Comparison of ENCODE assay signal across 8 mouse cellular contexts in the genomic region with DNA sequence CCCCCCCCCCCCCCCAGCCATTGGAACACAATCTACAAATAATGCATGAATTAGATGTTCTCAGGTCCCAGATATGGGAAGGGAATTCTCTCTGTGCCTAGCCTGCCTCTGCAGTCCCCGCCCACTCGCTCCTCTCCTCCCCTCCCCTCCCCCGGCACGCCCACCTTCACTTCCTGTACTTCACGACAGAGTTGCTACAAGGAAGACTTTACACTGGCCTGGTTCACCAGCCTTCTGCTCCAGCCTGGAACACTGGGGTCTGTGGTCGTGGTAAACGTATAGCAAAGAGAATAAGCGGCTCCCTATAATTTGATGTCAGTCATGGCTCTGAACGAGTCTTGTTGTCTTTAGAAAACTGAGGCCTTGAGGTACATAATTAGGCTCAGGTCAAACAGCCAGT. TPM values are rescaled to one million over a fixed set of nuclear protein-coding genes. Genes with fewer than 3 reads are reported as not detected.
DNase-seq lines count a peak whose midpoint lies in the region; ATAC-seq and TF ChIP-seq lines count a peak whose summit lies in the region.
"Had no signal": no experiment of that assay in that cellular context is flagged by ENCODE, and none has a peak within 500 bp of the region (broad histone marks: within the 10 kb centered on the region; RNA-seq: fewer than 3 reads in every experiment).

No protein-coding gene starts in this region.

- WGBS in heart, embryonic 13.5 days = 42% methylated on average over 9 of the region's 9 CpGs
- 33% methylated on average over 9 of the region's 9 CpGs for WGBS in lung, embryonic 14.5 days
- WGBS in stomach, postnatal 0 days = 36% methylated on average over 9 of the region's 9 CpGs

- TF ChIP-seq EP300 in stomach, postnatal 0 days (optimal IDR thresholded peaks at IDR 0.05) = no peak

- H3K9me3 ChIP-seq in heart, embryonic 13.5 days = no peaks in the 10 kb centered on the region
- H3K9me3 ChIP-seq in lung, embryonic 14.5 days (ENCODE audit: low read depth, low read length) = no peaks in the 10 kb centered on the region
- no peaks in the 10 kb centered on the region for H3K9me3 ChIP-seq in stomach, postnatal 0 days (ENCODE audit: control insufficient read depth, low read length)
- H3K9me3 ChIP-seq: neural tube, embryonic 13.5 days had no signal

- ATAC-seq in heart, embryonic 13.5 days (ENCODE audit: extremely low read depth, insufficient number of reproducible peaks, low FRiP score, low TSS enrichment) = no peak
- ATAC-seq in lung, embryonic 14.5 days (ENCODE audit: insufficient read depth) = peak; percentile 25; the same call in 1 of the 2 replicates
- ATAC-seq in stomach, postnatal 0 days (ENCODE audit: low FRiP score, low TSS enrichment) = peak; percentile 69

- H3K4me2 ChIP-seq in heart, embryonic 13.5 days = peak overlapping the region; percentile 38
- no peak overlapping the region for H3K4me2 ChIP-seq in lung, embryonic 14.5 days
- no peak overlapping the region for H3K4me2 ChIP-seq in stomach, postnatal 0 days (replicated peaks; ENCODE audit: low read depth)
- H3K4me2 ChIP-seq: neural tube, embryonic 13.5 days had no signal

- H3K9ac ChIP-seq in heart, embryonic 13.5 days = no peak overlapping the region
- H3K9ac ChIP-seq in lung, embryonic 14.5 days = no peak overlapping the region
- H3K9ac ChIP-seq in stomach, postnatal 0 days (ENCODE audit: low read length) = no peak overlapping the region
- H3K9ac ChIP-seq: neural tube, embryonic 13.5 days had no signal

- no peak overlapping the region for H3K27ac ChIP-seq in heart, embryonic 13.5 days (replicated peaks)
- no peak overlapping the region for H3K27ac ChIP-seq in lung, embryonic 14.5 days (ENCODE audit: low read depth)
- no peak overlapping the region for H3K27ac ChIP-seq in stomach, postnatal 0 days (replicated peaks)
- H3K27ac ChIP-seq: neural tube, embryonic 13.5 days had no signal

- no peaks in the 10 kb centered on the region for H3K36me3 ChIP-seq in heart, embryonic 13.5 days
- no peaks in the 10 kb centered on the region for H3K36me3 ChIP-seq in lung, embryonic 14.5 days (ENCODE audit: insufficient read depth)
- H3K36me3 ChIP-seq in stomach, postnatal 0 days (ENCODE audit: control insufficient read depth, insufficient read depth, low read length) = no peaks in the 10 kb centered on the region
- H3K36me3 ChIP-seq: neural tube, embryonic 13.5 days had no signal

- peaks cover 3% of the 10 kb centered on the region; the same call in 1 of the 2 replicates for H3K27me3 ChIP-seq in heart, embryonic 13.5 days (replicated peaks)
- H3K27me3 ChIP-seq in lung, embryonic 14.5 days (ENCODE audit: insufficient read depth, low read length) = no peaks in the 10 kb centered on the region
- no peaks in the 10 kb centered on the region for H3K27me3 ChIP-seq in stomach, postnatal 0 days (ENCODE audit: control insufficient read depth, insufficient read depth, low read length)

- DNase-seq in A20 (ENCODE audit: low read depth, low spot score) (peak; percentile 83), ES-CJ7 (ENCODE audit: low read depth, low spot score) (peak; percentile 59)
- DNase-seq in lung, embryonic 14.5 days = peak; percentile 47
- peak; percentile 83 for DNase-seq in stomach, postnatal 0 days (ENCODE audit: low spot score)
- DNase-seq in cerebellum, adult 11 months = no peak
- no peak for DNase-seq in layer of hippocampus, adult 18-20 months (ENCODE audit: low spot score in 2 of 2)

- no peak overlapping the region for H3K4me3 ChIP-seq in heart, embryonic 13.5 days
- H3K4me3 ChIP-seq in lung, embryonic 14.5 days (ENCODE audit: low read depth, low read length) = no peak overlapping the region
- H3K4me3 ChIP-seq in stomach, postnatal 0 days (ENCODE audit: low read depth, low read length) = no peak overlapping the region
- H3K4me3 ChIP-seq: neural tube, embryonic 13.5 days had no signal

- no peak for TF ChIP-seq CTCF in lung, embryonic 14.5 days (IDR thresholded peaks at IDR 0.05; ENCODE audit: low read depth)
- no peak for TF ChIP-seq CTCF in stomach, postnatal 0 days (IDR thresholded peaks at IDR 0.05; ENCODE audit: low read depth)

- H3K4me1 ChIP-seq in heart, embryonic 13.5 days = peaks cover 26% of the 10 kb centered on the region
- peaks cover 3% of the 10 kb centered on the region; the same call in 1 of the 2 replicates for H3K4me1 ChIP-seq in lung, embryonic 14.5 days (ENCODE audit: insufficient read depth)
- H3K4me1 ChIP-seq in stomach, postnatal 0 days (replicated peaks; ENCODE audit: control insufficient read depth, insufficient read depth) = 0 out of 2 replicates have a peak, but pooled peaks cover 6% of the 10 kb centered on the region

RNA-seq across cellular contexts. Expression of a gene that starts 3.7 kb away (rescaled TPM):
- 1.7 and 1.9 TPM in 2 replicates for polyA plus RNA-seq in heart, embryonic 13.5 days (2015; fragmentation: Nextera tagmentation; extraction: Ambion mirVana)
- polyA plus RNA-seq in lung, embryonic 14.5 days (2014; fragmentation: Nextera tagmentation; extraction: Ambion mirVana) = 0.79 and 1.4 TPM in 2 replicates
- polyA plus RNA-seq in stomach, postnatal 0 days (2015; fragmentation: Nextera tagmentation; extraction: Ambion mirVana) = 1.7 and 2.2 TPM in 2 replicates
- total RNA-seq in layer of hippocampus, adult 18-20 months (2021) = 1 to 10 TPM; 4.5 to 6.2 TPM

RNA-seq across cellular contexts. Expression of a gene that starts 51.5 kb away (rescaled TPM):
- 3.0 and 3.2 TPM in 2 replicates for polyA plus RNA-seq in heart, embryonic 13.5 days (2015; fragmentation: Nextera tagmentation; extraction: Ambion mirVana)
- 3.3 and 4.9 TPM in 2 replicates for polyA plus RNA-seq in lung, embryonic 14.5 days (2014; fragmentation: Nextera tagmentation; extraction: Ambion mirVana)
- 3.5 and 3.7 TPM in 2 replicates for polyA plus RNA-seq in stomach, postnatal 0 days (2015; fragmentation: Nextera tagmentation; extraction: Ambion mirVana)
- under 1 TPM; 0.87 to 0.99 TPM for total RNA-seq in layer of hippocampus, adult 18-20 months (2021)

Comparison
In these comparisons a context has a peak if more than half of its experiments do, and no peak if none do; other contexts are left out.
1. DNase-seq: peak in A20 (single experiment), ES-CJ7 (single experiment), lung, embryonic 14.5 days (single experiment) and stomach, postnatal 0 days (single experiment); none in cerebellum, adult 11 months (single experiment) and layer of hippocampus, adult 18-20 months (0 of 2).